Mouse (Mus musculus): Measurements from ENCODE around the gene Prickle3. TPM values are rescaled to one million over a fixed set of nuclear protein-coding genes. Genes with fewer than 3 reads are reported as not detected.
A peak's percentile ranks its signal among the peaks of the same experiment; 100 is the strongest.
"Not testable (repeated sequence)": the region's sequence is repeated elsewhere in the genome, so short reads cannot be mapped to it uniquely, and the experiment has no call there.

The Prickle3 gene
- polyA plus RNA-seq, 1 experiment from 2014 or later = 2.4 TPM

DNA sequence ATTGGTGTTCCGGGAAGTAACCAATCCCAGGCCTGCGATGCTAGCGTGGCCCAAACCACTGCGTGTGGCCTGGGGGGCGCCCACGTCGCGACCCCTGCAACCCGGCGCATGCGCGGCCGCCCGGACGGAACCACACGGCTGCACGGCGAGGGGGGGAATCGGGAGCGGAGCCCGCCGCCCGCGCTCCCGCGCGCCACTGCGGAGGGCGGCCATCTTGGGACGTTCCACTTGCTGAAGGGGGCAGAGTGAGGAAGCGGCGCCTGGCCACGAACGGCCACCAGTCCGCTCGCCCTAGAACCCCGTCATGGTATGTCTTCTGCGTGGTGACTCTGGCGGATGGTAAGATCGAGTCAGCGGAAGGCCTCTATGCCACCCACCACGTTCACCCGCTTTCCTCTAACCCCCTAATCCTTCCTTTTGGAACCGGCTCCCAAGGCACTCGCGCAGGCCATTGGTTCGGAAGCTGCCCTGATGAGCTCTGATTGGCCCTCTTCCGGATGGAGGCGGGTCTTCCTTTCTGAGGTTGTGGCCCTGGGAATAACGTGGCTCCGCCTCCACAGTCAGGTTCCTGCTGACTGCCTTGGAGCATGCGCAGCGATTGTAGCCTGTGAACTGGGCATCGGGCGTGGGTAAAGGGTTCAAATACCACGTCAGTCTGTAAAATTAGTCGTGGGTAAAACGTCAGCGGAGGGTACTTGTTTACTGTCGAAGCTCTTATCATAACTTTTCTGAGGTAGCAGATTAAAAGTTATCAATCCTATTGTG is 57.3 kb downstream of the Prickle3 start, which contains the start of gene Wdr45:
Gene Wdr45 (plus strand): TSS at position 199 of the 765 bp plus-strand sequence.
- H3K36me3 ChIP-seq (ENCODE audit: control insufficient read depth, insufficient read depth, low read length); H3K9me3 ChIP-seq (ENCODE audit: control insufficient read depth, low read length); H3K4me1 ChIP-seq (ENCODE audit: control insufficient read depth, insufficient read depth, low read length); H3K27ac ChIP-seq (ENCODE audit: low read depth, low read length); H3K9ac ChIP-seq (ENCODE audit: low read length); H3K27me3 ChIP-seq (ENCODE audit: control insufficient read depth, insufficient read depth, low read length): not testable (repeated sequence)
- H3K4me3 ChIP-seq (ENCODE audit: low read depth, low read length) = peak within 1 kb of the TSS; percentile 23; the same call in 1 of the 2 replicates
- DNase-seq (ENCODE audit: low spot score) (peak; percentile 89), ATAC-seq (ENCODE audit: insufficient read depth, low FRiP score, low TSS enrichment) (peak; percentile 97)
- peak within 1 kb of the TSS; percentile 25 for H3K4me2 ChIP-seq (ENCODE audit: low read depth)
- WGBS = 16% methylated on average over 24 of the region's 60 CpGs

DNA sequence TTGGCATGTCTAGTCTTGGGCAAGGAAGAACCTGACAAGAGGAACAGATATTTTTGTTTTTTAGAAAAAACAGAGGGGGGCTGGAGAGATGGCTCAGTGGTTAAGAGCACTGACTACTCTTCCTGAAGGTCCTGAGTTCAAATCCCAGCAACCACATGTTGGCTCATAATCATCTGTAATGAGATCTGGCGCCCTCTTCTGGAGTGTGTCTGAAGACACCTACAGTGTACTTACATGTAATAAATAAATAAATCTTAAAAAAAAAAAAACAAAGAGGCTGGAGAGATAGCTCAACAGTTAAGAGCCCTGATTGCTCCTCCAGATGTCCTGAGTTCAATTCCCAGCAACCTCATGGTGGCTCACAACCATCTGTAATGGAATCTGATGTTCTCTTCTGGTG is 59.0 kb downstream of the Prickle3 start:
- not testable (repeated sequence) for H3K4me2 ChIP-seq (ENCODE audit: low read depth); H3K27me3 ChIP-seq (ENCODE audit: control insufficient read depth, insufficient read depth, low read length); DNase-seq (ENCODE audit: low spot score); H3K36me3 ChIP-seq (ENCODE audit: control insufficient read depth, insufficient read depth, low read length); H3K9ac ChIP-seq (ENCODE audit: low read length); H3K4me3 ChIP-seq (ENCODE audit: low read depth, low read length); H3K4me1 ChIP-seq (ENCODE audit: control insufficient read depth, insufficient read depth, low read length); ATAC-seq (ENCODE audit: insufficient read depth, low FRiP score, low TSS enrichment); H3K27ac ChIP-seq (ENCODE audit: low read depth, low read length); H3K9me3 ChIP-seq (ENCODE audit: control insufficient read depth, low read length)
- 30% methylated on average over 1 of the region's 1 CpGs for WGBS

Other genes with a start within 250 kb of the Prickle3 start
- gene Foxp3, start 83.6 kb upstream of the Prickle3 start, polyA plus RNA-seq (2014; fragmentation: Nextera tagmentation; extraction: Ambion mirVana) = not detected in 2 replicates
- 1.7 and 2.1 TPM in 2 replicates for gene Ppp1r3f, start 83.0 kb upstream of the Prickle3 start, polyA plus RNA-seq (2014; fragmentation: Nextera tagmentation; extraction: Ambion mirVana)
- gene Ccdc22, start 51.7 kb upstream of the Prickle3 start, polyA plus RNA-seq (2014; fragmentation: Nextera tagmentation; extraction: Ambion mirVana) = 28.4 and 29.2 TPM in 2 replicates
- not detected in 2 replicates for gene Cacna1f, start 50.2 kb upstream of the Prickle3 start, polyA plus RNA-seq (2014; fragmentation: Nextera tagmentation; extraction: Ambion mirVana)
- 15.5 and 18.6 TPM in 2 replicates for gene Syp, start 18.8 kb upstream of the Prickle3 start, polyA plus RNA-seq (2014; fragmentation: Nextera tagmentation; extraction: Ambion mirVana)
- 43.3 and 49.4 TPM in 2 replicates for gene Plp2, start 14.1 kb downstream of the Prickle3 start, polyA plus RNA-seq (2014; fragmentation: Nextera tagmentation; extraction: Ambion mirVana)
- not detected in 2 replicates for gene Magix, start 24.0 kb downstream of the Prickle3 start, polyA plus RNA-seq (2014; fragmentation: Nextera tagmentation; extraction: Ambion mirVana)
- 47.3 and 48.4 TPM in 2 replicates for gene Gpkow, start 39.9 kb downstream of the Prickle3 start, polyA plus RNA-seq (2014; fragmentation: Nextera tagmentation; extraction: Ambion mirVana)
- 17.8 and 18.3 TPM in 2 replicates for gene Wdr45, start 57.1 kb downstream of the Prickle3 start, polyA plus RNA-seq (2014; fragmentation: Nextera tagmentation; extraction: Ambion mirVana)
- gene Gm45208, start 65.0 kb downstream of the Prickle3 start, polyA plus RNA-seq (2014; fragmentation: Nextera tagmentation; extraction: Ambion mirVana) = not detected in 2 replicates
- 102 and 104 TPM in 2 replicates for gene Praf2, start 71.2 kb downstream of the Prickle3 start, polyA plus RNA-seq (2014; fragmentation: Nextera tagmentation; extraction: Ambion mirVana)
- 21.0 and 31.8 TPM in 2 replicates for gene Ccdc120, start 93.6 kb downstream of the Prickle3 start, polyA plus RNA-seq (2014; fragmentation: Nextera tagmentation; extraction: Ambion mirVana)
- gene Tfe3, start 105.3 kb downstream of the Prickle3 start, polyA plus RNA-seq (2014; fragmentation: Nextera tagmentation; extraction: Ambion mirVana) = 21.6 and 25.9 TPM in 2 replicates
- 51.7 and 57.0 TPM in 2 replicates for gene Gripap1, start 132.5 kb downstream of the Prickle3 start, polyA plus RNA-seq (2014; fragmentation: Nextera tagmentation; extraction: Ambion mirVana)
- 2.2 and 2.5 TPM in 2 replicates for gene Kcnd1, start 165.0 kb downstream of the Prickle3 start, polyA plus RNA-seq (2014; fragmentation: Nextera tagmentation; extraction: Ambion mirVana)
- 35.9 and 40.8 TPM in 2 replicates for gene Otud5, start 184.1 kb downstream of the Prickle3 start, polyA plus RNA-seq (2014; fragmentation: Nextera tagmentation; extraction: Ambion mirVana)
- 5.9 and 7.8 TPM in 2 replicates for gene Pim2, start 221.0 kb downstream of the Prickle3 start, polyA plus RNA-seq (2014; fragmentation: Nextera tagmentation; extraction: Ambion mirVana)
- gene Slc35a2, start 226.8 kb downstream of the Prickle3 start, polyA plus RNA-seq (2014; fragmentation: Nextera tagmentation; extraction: Ambion mirVana) = 13.8 and 15.3 TPM in 2 replicates
- gene Pqbp1, start 242.0 kb downstream of the Prickle3 start, polyA plus RNA-seq (2014; fragmentation: Nextera tagmentation; extraction: Ambion mirVana) = 137 and 143 TPM in 2 replicates
- gene Timm17b, start 242.1 kb downstream of the Prickle3 start, polyA plus RNA-seq (2014; fragmentation: Nextera tagmentation; extraction: Ambion mirVana) = 171 and 184 TPM in 2 replicates